Mouse (Mus musculus) MEL (cell line): ENCODE data around the gene Gprc5a. TPM values are rescaled to one million over a fixed set of nuclear protein-coding genes. Genes with fewer than 3 reads are reported as not detected.

Source experiments
- DNase-seq: peaks from one replicate; pipeline ENCODE4 v3.0.0; 2011; ENCODE audit warnings: low read depth, low spot score
- H3K27ac ChIP-seq: 2 replicates; pipeline ENCODE4 v1.5.1; 2012; ENCODE audit warnings: low read depth, mild to moderate bottlenecking, control low read depth, low read length, moderate library complexity; ENCODE audit not compliant: control insufficient read depth
- H3K27me3 ChIP-seq, 2 experiments: fragments of 150-350 bp in 1 of 2; sonication (generic) in 1 of 2; 2 replicates each; pipeline ENCODE4 v1.6.1; 2012; ENCODE audit warnings: low read length in 2 of 2, mild to moderate bottlenecking in 2 of 2, improper control_type of control experiment in 1 of 2, moderate library complexity in 1 of 2; ENCODE audit not compliant: insufficient read depth in 2 of 2, control insufficient read depth in 1 of 2
- H3K36me3 ChIP-seq, 2 experiments: 2 replicates each; pipeline ENCODE4 v1.6.1; 2012 to 2014; ENCODE audit warnings: low read length in 2 of 2, improper control_type of control experiment in 1 of 2, inconsistent platforms in 1 of 2, mild to moderate bottlenecking in 1 of 2; ENCODE audit not compliant: insufficient read depth in 2 of 2, control insufficient read depth in 1 of 2
- H3K4me1 ChIP-seq, 2 experiments: fragments of 150-350 bp in 1 of 2; sonication (generic) in 1 of 2; 2 replicates each; pipeline ENCODE4 v1.6.1; 2012; ENCODE audit warnings: low read length in 2 of 2, improper control_type of control experiment in 1 of 2, mild to moderate bottlenecking in 1 of 2; ENCODE audit not compliant: insufficient read depth in 2 of 2, control insufficient read depth in 1 of 2
- H3K4me3 ChIP-seq, 2 experiments: fragments of 150-350 bp in 1 of 2; sonication (generic) in 1 of 2; 2 replicates each; pipeline ENCODE4 v1.5.1; 2012; ENCODE audit warnings: low read depth in 2 of 2, low read length in 2 of 2, mild to moderate bottlenecking in 2 of 2, moderate library complexity in 2 of 2, control low read depth in 1 of 2, improper control_type of control experiment in 1 of 2; ENCODE audit not compliant: control insufficient read depth in 1 of 2, insufficient read depth in 1 of 2
- H3K79me2 ChIP-seq: 2 replicates; pipeline ENCODE4 v1.6.1; 2012; ENCODE audit warnings: mild to moderate bottlenecking, low read length, moderate library complexity; ENCODE audit not compliant: control insufficient read depth, poor library complexity, insufficient read depth
- H3K9ac ChIP-seq: 2 replicates; pipeline ENCODE4 v1.6.1; 2012; ENCODE audit warnings: low read depth, mild to moderate bottlenecking, control low read depth, low read length, moderate library complexity; ENCODE audit not compliant: control insufficient read depth, poor library complexity, severe bottlenecking
- H3K9me3 ChIP-seq: fragments of 150-350 bp; sonication (generic); replicated peaks from 2 replicates; pipeline ENCODE4 v1.6.1; 2012; ENCODE audit warnings: mild to moderate bottlenecking, low read length, improper control_type of control experiment, moderate library complexity; ENCODE audit not compliant: insufficient read depth
- CHD2 ChIP-seq: IDR thresholded peaks from 2 replicates; pipeline ENCODE4 v1.6.1; 2011; ENCODE audit warnings: low read length, improper control_type of control experiment
- CTCF ChIP-seq, 3 experiments: IDR thresholded peaks in 2 of 3; conservative IDR thresholded peaks in 1 of 3; 2 replicates each; pipeline ENCODE4 v1.5.1; 2011 to 2012; ENCODE audit warnings: low read length in 3 of 3, low read depth in 2 of 3, mild to moderate bottlenecking in 2 of 3, improper control_type of control experiment in 1 of 3, inconsistent platforms in 1 of 3, mixed read lengths in 1 of 3, moderate library complexity in 1 of 3; ENCODE audit not compliant: control insufficient read depth in 1 of 3, insufficient read depth in 1 of 3, poor library complexity in 1 of 3, severe bottlenecking in 1 of 3
- E2F4 ChIP-seq: IDR thresholded peaks from 2 replicates; pipeline ENCODE4 v1.6.1; 2011; ENCODE audit warnings: low read depth, low read length, improper control_type of control experiment, borderline replicate concordance
- ETS1 ChIP-seq: IDR thresholded peaks from 2 replicates; pipeline ENCODE4 v1.6.1; 2012; ENCODE audit warnings: low read depth, mild to moderate bottlenecking, inconsistent platforms, low read length, improper control_type of control experiment, moderate library complexity
- GABPA ChIP-seq: IDR thresholded peaks from 2 replicates; pipeline ENCODE4 v1.6.1; 2012; ENCODE audit warnings: low read depth, mild to moderate bottlenecking, inconsistent platforms, low read length, improper control_type of control experiment, moderate library complexity
- HCFC1 ChIP-seq: IDR thresholded peaks from 2 replicates; pipeline ENCODE4 v1.6.1; 2012; ENCODE audit warnings: low read depth, mild to moderate bottlenecking, inconsistent platforms, low read length, improper control_type of control experiment, moderate library complexity
- KAT2A ChIP-seq: conservative IDR thresholded peaks from 2 replicates; pipeline ENCODE4 v1.6.1; 2012; ENCODE audit warnings: low read depth, low read length, improper control_type of control experiment, inconsistent platforms
- MAFK ChIP-seq: IDR thresholded peaks from 2 replicates; pipeline ENCODE4 v1.6.1; 2011; ENCODE audit warnings: low read depth, mild to moderate bottlenecking, low read length, improper control_type of control experiment, borderline replicate concordance
- NRF1 ChIP-seq: IDR thresholded peaks from 2 replicates; pipeline ENCODE4 v1.6.1; 2014; ENCODE audit warnings: low read depth, mild to moderate bottlenecking, inconsistent platforms, low read length, improper control_type of control experiment, moderate library complexity; ENCODE audit not compliant: poor library complexity, insufficient read depth, severe bottlenecking
- POLR2A ChIP-seq, 2 experiments: IDR thresholded peaks; 2 replicates each; pipeline ENCODE4 v1.6.1; 2011 to 2012; ENCODE audit warnings: low read length in 2 of 2, mild to moderate bottlenecking in 2 of 2, control low read depth in 1 of 2, improper control_type of control experiment in 1 of 2, low read depth in 1 of 2, moderate library complexity in 1 of 2; ENCODE audit not compliant: control insufficient read depth in 1 of 2, insufficient read depth in 1 of 2, poor library complexity in 1 of 2
- POLR2AphosphoS2 ChIP-seq: IDR thresholded peaks from 2 replicates; pipeline ENCODE4 v1.6.1; 2011; ENCODE audit warnings: low read length, improper control_type of control experiment
- SIN3A ChIP-seq: IDR thresholded peaks from 2 replicates; pipeline ENCODE4 v1.6.1; 2012; ENCODE audit warnings: low read length, improper control_type of control experiment, inconsistent platforms
- TBP ChIP-seq: IDR thresholded peaks from 2 replicates; pipeline ENCODE4 v1.8.0; 2011; ENCODE audit warnings: low read depth, low read length, improper control_type of control experiment
- UBTF ChIP-seq: IDR thresholded peaks from 2 replicates; pipeline ENCODE4 v1.6.1; 2012; ENCODE audit warnings: low read depth, mild to moderate bottlenecking, inconsistent platforms, low read length, improper control_type of control experiment, moderate library complexity, borderline replicate concordance; ENCODE audit not compliant: insufficient read depth
- USF1 ChIP-seq: IDR thresholded peaks from 2 replicates; pipeline ENCODE4 v1.6.1; 2014; ENCODE audit warnings: low read depth, mild to moderate bottlenecking, inconsistent platforms, low read length, improper control_type of control experiment, moderate library complexity
- USF2 ChIP-seq, 2 experiments: IDR thresholded peaks; 2 replicates each; pipeline ENCODE4 v1.6.1; 2011 to 2012; ENCODE audit warnings: improper control_type of control experiment in 2 of 2, low read length in 2 of 2, borderline replicate concordance in 1 of 2, inconsistent platforms in 1 of 2, low read depth in 1 of 2, mild to moderate bottlenecking in 1 of 2; ENCODE audit not compliant: insufficient read depth in 1 of 2
- ZNF384 ChIP-seq: IDR thresholded peaks from 2 replicates; pipeline ENCODE4 v1.6.1; 2012; ENCODE audit warnings: low read depth, mild to moderate bottlenecking, inconsistent platforms, low read length, improper control_type of control experiment
- polyA plus RNA-seq, 2 experiments: library from polyadenylated mRNA; stranded (reverse) in 1 of 2; unstranded in 1 of 2; fragments of >175 nt in 1 of 2; fragments of >200 nt in 1 of 2; gene quantifications; 2 replicates each; pipeline versions ENCODE4 v1.2.1 to v1.2.4; 2012; ENCODE audit warnings: low replicate concordance in 2 of 2, low read depth in 1 of 2; ENCODE audit not compliant: insufficient read length in 2 of 2, insufficient read depth in 1 of 2, missing spikeins in 1 of 2
- total RNA-seq: library from RNA; depleted of rRNA; stranded (reverse); fragments of 300-350 nt; gene quantifications from 2 replicates; pipeline ENCODE4 v1.2.3, GENCODE M21; 2012

The Gprc5a gene
- total and polyA plus RNA-seq, 3 experiments, result 0.06 TPM; not detected in 2

- Histone ChIP-seq H3K36me3 (no peaks in the 10 kb centered on the region), H3K9ac (no peak overlapping the region), H3K27ac (no peak overlapping the region), H3K79me2 (no peaks in the 10 kb centered on the region), H3K4me3 (no peak overlapping the region), H3K27me3 (no peaks in the 10 kb centered on the region; a peak in 1 of 4 replicates), H3K4me1 (no peaks in the 10 kb centered on the region), H3K9me3 (no peaks in the 10 kb centered on the region)
- no peak for DNase-seq
- TF ChIP-seq GABPA (no peak), POLR2A (IDR thresholded peaks at IDR 0.05; ENCODE audit: control insufficient read depth in 1 of 2, insufficient read depth in 1 of 2, low read depth in 1 of 2, low read length in 2 of 2, poor library complexity in 1 of 2) (no peak), TBP (no peak)
These were observed 37.4 kb downstream of the Gprc5a start for GRCm38 (mm10) chr6:135102736-135103303.

DNA sequence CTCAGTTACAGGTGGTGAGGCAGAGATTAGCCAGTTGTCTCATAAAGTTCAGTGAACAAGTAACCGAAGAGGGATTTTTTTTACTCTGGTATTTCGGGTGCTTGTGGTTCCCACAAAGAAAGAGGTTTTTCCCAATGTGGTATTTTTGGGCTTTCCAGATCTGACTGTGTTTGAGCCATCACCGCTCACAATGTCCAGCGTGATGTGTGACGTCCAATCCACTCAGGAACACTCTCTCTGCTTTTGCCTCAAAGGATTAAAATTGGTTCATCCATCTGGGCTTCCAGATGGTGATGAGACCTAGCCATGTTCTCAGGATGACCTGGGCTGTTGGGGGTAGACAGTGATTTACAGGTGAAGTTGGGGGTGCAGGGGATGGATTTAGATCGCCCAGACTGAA is 41.6 kb downstream of the Gprc5a start:
- Histone ChIP-seq H3K4me3 (no peak overlapping the region), H3K4me1 (no peaks in the 10 kb centered on the region), H3K79me2 (no peaks in the 10 kb centered on the region), H3K9me3 (no peaks in the 10 kb centered on the region), H3K27me3 (no peaks in the 10 kb centered on the region; a peak in 1 of 4 replicates), H3K27ac (no peak overlapping the region), H3K9ac (no peak overlapping the region), H3K36me3 (no peaks in the 10 kb centered on the region)
- no peak for TF ChIP-seq SIN3A
- TF ChIP-seq NRF1, result no peak
- no peak for TF ChIP-seq MAFK
- TF ChIP-seq CTCF (IDR thresholded peaks at IDR 0.05 in 2 of 3, conservative IDR thresholded peaks at IDR 0.05 in 1 of 3; ENCODE audit: control insufficient read depth in 1 of 3, insufficient read depth in 1 of 3, low read depth in 2 of 3, low read length in 3 of 3, poor library complexity in 1 of 3, severe bottlenecking in 1 of 3), result no peak
- no peak for TF ChIP-seq E2F4
- no peak for TF ChIP-seq HCFC1
- TF ChIP-seq USF1, result no peak
- no peak for TF ChIP-seq KAT2A
- TF ChIP-seq ETS1, result no peak
- no peak for TF ChIP-seq UBTF
- TF ChIP-seq POLR2AphosphoS2, result no peak
- no peak for TF ChIP-seq POLR2A (IDR thresholded peaks at IDR 0.05; ENCODE audit: control insufficient read depth in 1 of 2, insufficient read depth in 1 of 2, low read depth in 1 of 2, low read length in 2 of 2, poor library complexity in 1 of 2)
- TF ChIP-seq USF2 (IDR thresholded peaks at IDR 0.05; ENCODE audit: borderline replicate concordance in 1 of 2, insufficient read depth in 1 of 2, low read depth in 1 of 2, low read length in 2 of 2), result no peak
- TF ChIP-seq CHD2, result no peak
- TF ChIP-seq GABPA, result no peak
- no peak for TF ChIP-seq ZNF384
- no peak for DNase-seq
